Mouse (Mus musculus): ENCODE data around the gene Zfp825.
"Not testable (repeated sequence)": the region's sequence is repeated elsewhere in the genome, so short reads cannot be mapped to it uniquely, and the experiment has no call there.

Zfp825 gene

DNA sequence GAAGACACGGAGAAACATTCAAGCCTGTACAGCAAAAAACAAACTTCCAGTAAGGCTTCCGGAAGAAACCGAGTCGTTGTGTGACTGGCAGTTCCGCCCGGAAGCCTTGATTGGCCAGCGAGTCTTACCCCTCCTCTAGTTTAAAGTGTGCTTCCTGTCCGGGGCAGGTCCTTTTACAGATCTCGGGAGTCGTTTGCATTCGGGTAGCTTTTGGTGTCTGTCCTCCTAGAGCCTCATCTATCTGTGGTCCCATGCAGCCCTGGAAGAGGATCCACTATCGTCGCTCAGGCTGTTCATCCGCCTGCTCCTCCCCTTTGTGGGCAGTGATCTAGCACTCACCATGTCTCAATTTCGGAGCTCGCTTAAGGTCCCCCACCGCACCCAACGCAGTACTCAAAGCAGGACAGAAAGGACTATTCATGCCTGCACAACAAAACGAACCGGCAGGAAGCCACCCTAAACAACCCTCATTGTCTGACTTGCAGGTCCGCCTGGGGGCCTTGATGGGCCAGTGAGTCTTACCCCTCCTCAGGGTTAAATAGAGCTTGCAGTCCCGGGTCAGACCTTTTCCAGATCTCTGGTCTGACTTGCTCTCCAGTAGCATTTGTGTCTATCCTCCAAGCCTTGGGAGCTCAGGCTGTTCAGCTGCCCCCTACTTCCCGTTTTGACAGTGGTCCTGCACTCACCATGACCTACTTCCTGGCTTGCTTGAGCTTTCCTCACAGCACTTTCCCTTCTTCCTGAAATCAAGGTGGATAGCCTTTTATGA is at the start of gene Zfp825:
Zfp825 (minus strand) TSS at position 82 of the 769 bp plus-strand sequence.
- peak; percentile 70 for DNase-seq (ENCODE audit: extremely low read depth, insufficient read length, low spot score)

DNA sequence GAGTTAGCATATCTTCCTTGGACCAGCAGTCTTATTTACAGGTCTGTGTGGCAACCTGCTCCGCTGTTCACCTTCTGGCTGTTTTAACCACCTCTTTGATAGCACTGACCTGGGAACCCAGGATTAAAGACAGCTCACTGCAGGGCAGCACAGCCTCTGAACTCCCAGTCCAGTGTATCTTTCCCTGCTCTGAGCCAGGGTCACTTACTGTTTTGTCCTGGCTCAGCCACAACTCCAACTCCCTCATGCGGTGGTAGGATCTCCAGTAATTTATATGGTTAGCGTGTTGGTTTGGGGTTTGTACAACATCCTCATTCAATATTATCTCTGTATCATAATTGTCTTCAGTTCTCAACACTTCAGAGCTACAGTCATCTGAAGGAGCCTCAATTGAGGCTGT is 41.6 kb upstream of the Zfp825 start:
- DNase-seq (ENCODE audit: extremely low read depth, insufficient read length, low spot score), result not testable (repeated sequence)

DNA sequence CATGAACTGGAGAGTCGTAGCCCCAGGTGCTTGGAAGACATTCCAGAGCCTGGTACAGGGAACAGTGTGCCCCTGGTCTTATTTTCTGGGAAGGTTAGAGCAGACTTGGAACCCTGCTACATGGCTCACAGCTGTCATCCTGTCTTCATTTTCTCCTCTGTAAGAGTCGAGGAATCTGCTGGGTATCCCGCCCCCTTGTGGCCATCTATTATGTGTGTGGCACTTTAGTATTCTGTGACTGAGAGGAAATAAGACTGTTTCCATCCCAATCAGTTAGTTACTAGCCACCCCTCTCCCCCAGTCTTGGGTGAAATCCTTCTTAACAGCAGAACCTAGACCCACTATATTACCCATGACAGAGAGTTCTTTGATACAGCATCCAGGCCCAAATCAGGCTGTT is 41.1 kb upstream of the Zfp825 start:
- not testable (repeated sequence) for DNase-seq (ENCODE audit: extremely low read depth, insufficient read length, low spot score)

DNA sequence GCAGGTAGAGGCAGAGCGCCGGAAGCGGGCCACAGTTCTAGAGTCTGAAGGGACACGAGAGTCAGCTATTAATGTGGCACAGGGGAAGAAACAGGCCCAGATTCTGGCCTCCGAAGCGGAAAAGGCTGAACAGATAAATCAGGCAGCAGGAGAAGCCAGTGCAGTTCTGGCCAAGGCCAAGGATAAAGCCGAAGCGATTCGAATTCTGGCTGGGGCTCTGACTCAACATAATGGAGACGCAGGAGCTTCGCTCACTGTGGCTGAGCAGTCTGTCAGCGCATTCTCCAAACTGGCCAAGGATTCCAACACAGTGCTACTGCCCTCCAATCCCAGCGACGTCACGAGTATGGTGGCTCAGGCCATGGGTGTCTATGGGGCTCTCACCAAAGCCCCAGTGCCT is 40.3 kb upstream of the Zfp825 start:
- DNase-seq (ENCODE audit: extremely low read depth, insufficient read length, low spot score), result no peak

DNA sequence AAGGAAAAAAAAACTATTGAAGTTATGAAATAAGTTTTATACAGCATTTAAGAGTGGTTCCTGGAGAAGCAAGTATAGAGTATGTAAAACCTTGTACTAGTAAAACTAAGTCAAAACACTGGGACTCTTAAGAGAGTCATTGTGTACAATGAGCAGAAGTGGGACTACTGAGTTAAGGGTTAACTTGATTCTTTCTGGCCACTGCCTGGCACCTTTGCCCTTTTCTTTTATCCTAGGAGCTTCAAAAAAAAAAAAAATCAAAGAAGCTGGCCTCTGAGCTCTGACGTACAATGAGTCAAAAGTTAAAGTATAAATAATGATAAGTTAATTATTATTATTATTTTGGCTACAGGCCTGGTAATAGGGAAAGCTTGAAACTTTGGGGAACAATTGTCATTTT is 37.5 kb upstream of the Zfp825 start:
- DNase-seq (ENCODE audit: extremely low read depth, insufficient read length, low spot score), result not testable (repeated sequence)

DNA sequence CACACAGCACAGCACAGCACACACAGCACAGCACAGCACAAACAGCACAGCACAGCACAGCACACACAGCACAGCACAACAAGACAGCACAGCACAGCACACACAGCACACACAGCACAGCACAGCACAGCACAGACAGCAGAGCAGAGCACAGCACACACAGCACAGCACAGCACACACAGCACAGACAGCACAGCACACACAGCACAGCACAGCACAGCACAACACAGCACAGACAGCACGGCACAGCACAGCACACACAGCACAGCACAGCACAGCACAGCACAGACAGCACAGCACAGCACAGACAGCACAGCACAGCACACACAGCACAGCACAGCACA is 35.6 kb upstream of the Zfp825 start:
- DNase-seq (ENCODE audit: extremely low read depth, insufficient read length, low spot score), result peak; percentile 20

DNA sequence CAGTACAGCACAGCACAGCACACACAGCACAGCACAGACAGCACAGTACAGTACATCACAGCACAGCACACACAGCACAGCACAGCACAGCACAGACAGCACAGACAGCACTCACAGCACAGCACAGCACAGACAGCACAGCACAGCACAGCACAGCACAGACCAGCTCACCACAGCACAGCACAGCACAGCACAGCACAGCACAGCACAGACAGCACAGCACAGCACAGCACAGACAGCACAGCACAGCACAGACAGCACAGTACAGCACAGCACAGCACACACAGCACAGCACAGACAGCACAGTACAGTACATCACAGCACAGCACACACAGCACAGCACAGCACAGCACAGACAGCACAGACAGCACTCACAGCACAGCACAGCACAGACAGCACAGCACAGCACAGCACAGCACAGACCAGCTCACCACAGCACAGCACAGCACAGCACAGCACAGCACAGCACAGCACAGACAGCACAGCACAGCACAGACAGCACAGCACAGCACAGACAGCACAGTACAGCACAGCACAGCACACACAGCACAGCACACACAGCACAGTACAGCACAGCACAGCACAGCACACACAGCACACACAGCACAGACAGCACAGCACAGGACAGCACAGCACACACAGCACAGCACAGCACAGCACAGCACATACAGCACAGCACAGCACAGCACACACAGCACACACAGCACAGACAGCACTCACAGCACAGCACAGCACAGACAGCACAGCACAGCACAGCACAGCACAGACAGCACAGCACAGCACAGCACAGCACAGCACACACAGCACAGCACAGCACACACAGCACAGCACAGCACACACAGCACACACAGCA is 35.0 kb upstream of the Zfp825 start:
- DNase-seq (ENCODE audit: extremely low read depth, insufficient read length, low spot score), result not testable (repeated sequence)

DNA sequence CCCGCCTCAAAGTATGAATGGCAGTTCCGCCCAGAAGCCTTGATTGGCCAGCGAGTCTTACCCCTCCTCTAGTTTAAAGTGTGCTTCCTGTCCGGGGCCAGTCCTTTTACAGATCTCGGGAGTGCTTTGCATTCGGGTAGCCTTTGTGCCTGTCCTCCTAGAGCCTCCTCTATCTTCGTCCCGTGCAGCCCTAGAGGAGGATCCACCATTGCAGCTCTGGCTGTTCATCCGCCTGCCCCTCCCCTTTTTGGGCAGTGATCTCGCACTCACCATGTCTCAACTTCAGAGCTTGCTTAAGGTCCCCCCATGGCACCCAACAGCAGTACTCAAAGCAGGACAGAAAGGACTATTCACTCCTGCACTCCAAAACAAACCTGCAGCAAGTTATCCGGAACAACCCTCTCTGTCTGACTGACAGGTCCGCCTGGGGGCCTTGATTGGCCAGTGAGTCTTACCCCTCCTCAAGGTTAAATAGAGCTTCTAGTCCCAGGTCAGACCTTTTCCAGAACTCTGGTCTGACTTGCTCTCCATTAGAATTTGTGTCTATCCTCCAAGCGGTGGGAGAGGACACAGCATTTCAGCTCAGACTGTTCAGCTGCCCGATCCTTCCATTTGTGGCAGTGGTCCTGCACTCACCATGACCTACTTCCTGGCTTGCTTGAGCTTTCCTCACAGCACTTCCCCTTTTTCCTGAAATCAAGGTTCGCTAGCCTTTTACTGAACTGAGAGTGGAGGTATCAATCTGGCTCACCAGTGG is 28.9 kb upstream of the Zfp825 start:
- DNase-seq (ENCODE audit: extremely low read depth, insufficient read length, low spot score), result peak; percentile 72

DNA sequence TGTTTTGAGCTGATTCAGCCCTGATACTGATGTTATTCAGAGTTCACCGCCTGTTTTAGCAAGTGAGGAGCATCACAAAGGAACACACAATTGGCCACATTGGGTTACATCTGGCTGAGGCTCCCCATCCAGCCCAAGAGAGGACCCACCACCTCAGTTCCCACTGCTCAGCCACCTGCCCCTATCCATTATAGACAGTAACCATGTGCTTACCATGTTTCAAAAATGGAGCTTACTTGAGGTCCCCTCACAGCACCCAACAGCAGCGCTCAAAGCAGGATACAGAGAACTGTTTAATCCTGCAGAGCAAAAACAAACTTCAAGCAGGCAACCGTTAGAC is 28.3 kb upstream of the Zfp825 start:
- DNase-seq (ENCODE audit: extremely low read depth, insufficient read length, low spot score), result not testable (repeated sequence)

DNA sequence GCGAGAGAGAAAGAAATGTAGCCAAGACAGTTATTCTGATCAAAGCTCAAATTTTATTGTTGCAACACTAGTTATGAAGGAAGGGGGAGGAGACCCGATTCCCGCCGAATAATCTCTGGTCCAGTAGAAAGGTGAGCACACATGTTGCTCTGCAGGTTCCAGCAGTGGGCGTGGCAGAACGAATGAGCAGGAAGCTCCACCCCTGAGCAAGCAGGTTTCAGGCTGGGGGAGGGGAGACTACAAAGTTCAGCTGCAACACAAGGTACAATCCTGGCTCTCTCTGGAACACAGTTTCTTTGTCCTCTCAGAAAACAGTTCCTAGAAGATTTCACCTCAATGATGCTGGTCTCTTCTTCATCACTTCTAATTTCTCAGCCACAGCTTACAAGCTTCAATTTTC is 14.2 kb upstream of the Zfp825 start:
- not testable (repeated sequence) for DNase-seq (ENCODE audit: extremely low read depth, insufficient read length, low spot score)

DNA sequence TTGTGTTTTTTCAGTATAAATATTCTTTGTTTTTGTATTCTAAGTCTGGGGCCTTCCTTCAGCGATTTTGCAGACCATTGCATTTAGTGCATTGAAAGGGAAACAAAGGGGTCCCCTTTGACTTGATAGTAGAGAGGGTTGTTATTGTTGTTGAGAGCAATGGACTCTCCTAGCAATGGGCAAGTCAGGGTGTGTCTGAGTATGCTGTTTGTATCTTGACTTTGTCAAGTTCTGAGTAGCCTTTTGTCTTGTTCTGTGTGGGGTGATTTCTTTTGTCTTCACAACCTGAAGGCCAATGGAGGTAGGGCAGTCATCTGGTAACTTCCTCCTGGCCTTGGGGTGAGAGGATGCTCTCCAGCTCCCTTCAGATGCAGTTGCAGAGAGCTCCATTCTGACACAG is 9.1 kb upstream of the Zfp825 start:
- DNase-seq (ENCODE audit: extremely low read depth, insufficient read length, low spot score), result not testable (repeated sequence)

DNA sequence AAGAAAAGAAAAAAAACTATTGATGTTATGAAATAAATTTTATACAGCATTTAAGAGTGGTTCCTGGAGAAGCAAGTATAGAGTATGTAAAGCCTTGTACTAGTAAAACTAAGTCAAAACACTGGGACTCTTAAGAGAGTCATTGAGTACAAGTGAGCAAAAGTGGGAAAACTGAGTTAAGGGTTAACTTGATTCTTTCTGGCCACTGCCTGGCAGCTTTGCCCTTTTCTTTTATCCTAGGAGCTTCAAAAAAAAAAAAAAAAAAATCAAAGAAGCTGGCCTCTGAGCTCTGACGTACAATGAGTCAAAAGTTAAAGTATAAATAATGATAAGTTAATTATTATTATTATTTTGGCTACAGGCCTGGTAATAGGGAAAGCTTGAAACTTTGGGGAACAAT is 5.9 kb upstream of the Zfp825 start:
- DNase-seq (ENCODE audit: extremely low read depth, insufficient read length, low spot score), result not testable (repeated sequence)

DNA sequence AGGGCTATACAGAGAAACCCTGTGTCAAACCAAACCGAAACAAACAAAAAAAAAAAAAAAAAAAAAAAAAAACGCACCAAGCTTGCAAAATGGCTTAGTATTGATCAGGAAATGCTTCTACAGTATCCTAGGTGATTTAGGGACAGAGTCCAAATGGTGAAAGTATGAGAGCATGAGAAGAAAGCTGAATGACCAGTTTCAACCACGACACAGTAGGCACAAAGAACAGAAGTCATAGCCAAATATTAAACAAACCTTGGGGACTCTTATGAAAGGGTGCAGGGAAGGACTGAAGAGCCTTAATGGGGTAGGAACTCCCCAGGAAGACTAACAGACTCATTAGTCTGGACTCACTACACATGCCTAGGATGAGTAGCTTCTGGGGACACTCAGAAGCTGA is 9.5 kb downstream of the Zfp825 start:
- not testable (repeated sequence) for DNase-seq (ENCODE audit: extremely low read depth, insufficient read length, low spot score)

DNA sequence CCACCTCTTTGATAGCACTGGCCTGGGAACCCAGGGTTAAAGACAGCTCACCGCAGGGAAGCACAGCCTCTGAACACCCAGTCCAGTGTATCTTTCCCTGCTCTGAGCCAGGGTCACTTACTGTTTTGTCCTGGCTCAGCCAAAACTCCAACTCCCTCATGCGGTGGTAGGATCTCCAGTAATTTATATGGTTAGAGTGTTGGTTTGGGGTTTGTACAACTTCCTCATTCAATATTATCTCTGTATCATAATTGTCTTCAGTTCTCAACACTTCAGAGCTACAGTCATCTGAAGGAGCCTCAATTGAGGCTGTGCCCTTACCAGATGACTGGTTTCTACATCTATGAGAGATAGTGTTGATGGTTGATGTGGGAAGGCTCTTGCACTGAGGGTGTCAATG is 22.3 kb downstream of the Zfp825 start:
- DNase-seq (ENCODE audit: extremely low read depth, insufficient read length, low spot score), result not testable (repeated sequence)

DNA sequence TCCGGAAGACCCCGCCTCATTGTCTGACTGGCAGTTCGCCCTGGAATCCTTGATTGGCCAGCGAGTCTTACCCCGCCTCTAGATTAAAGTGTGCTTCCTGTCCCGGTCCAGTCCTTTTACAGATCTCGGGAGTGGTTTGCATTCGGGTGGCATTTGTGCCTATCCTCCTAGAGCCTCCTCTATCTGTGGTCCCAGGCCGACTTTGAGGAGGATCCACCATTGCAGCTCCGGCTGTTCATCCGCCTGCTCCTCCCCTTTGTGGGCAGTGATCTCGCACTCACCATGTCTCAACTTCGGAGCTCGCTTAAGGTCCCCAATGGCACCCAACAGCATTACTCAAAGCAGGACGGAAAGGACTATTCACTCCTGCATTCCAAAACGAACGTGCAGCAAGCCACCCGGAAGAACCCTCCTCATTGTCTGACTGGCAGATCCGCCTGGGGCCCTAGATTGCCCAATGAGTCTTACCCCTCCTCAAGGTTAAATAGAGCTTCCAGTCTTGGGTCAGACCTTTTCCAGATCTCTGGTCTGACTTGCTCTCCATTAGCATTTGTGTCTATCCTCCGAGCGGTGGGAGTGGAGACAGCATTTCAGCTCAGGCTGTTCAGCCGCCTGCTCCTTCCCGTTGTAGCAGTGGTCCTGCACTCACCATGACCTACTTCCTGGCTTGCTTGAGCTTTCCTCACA is 30.9 kb downstream of the Zfp825 start:
- peak; percentile 49 for DNase-seq (ENCODE audit: extremely low read depth, insufficient read length, low spot score)

DNA sequence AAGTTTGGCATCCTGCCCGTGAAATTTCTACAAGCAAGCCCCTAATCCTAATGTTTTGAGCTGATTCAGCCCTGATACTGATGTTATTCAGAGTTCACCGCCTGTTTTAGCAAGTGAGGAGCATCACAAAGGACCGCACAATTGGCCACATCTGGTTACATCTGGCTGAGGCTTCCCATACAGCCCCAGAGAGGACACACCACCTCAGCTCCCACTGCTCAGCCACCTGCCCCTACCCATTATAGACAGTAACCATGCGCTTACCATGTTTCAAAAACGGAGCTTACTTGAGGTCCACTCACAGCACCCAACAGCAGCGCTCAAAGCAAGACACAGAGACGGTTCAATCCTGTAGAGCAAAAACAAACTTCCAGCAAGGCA is 31.5 kb downstream of the Zfp825 start:
- not testable (repeated sequence) for DNase-seq (ENCODE audit: extremely low read depth, insufficient read length, low spot score)

DNA sequence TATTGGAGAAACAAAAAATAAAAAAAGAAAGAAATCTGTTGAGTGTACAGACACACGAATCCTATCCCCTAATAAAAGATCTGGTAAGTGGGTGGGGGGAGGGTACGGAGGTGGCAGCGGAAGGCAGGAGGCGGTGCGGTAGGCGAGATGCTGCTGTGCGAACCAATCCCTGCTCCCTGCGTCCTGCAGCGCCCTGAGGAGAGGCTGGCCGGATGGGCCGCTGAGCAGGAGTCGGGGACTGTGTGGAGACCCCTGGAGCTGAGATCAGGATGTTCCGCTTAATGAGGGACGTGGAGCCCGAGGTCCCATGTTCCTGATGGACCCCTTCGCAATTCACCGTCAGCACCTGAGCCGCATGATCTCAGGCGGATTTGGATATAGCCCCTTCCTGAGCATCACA is 53.9 kb downstream of the Zfp825 start:
- peak; percentile 2 for DNase-seq (ENCODE audit: extremely low read depth, insufficient read length, low spot score)

Measured in 3134 (cell line).